Comparison of ENCODE assay signal across 13 mouse cellular contexts in the genomic region with DNA sequence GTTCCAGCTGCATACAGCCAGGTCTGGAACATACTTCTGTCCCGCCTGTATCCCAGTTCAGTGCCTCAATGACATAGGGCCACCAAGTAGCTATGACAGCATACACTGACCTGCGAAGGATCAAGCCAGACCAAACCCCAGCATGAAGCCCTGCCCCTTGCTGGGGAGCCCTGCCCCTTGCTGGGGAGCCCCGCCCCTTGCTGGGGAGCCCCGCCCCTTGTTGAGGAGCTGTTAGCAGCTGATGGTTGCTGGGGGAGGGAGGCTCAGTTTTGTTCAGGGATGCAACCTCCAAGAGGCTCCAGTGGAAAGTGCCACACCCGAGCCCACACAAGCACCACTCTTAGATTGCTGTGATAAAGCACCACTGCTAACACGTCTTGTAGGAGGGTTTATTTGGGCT.
"Had no signal": no experiment of that assay in that cellular context is flagged by ENCODE, and none has a peak within 500 bp of the region (broad histone marks: within the 10 kb centered on the region; RNA-seq: fewer than 3 reads in every experiment).

No protein-coding gene starts in this region.

- H3K4me2 ChIP-seq: intestine, embryonic 15.5 days; limb, embryonic 15.5 days; liver, embryonic 13.5 days; midbrain, embryonic 12.5 days had no signal

- H3K4me3 ChIP-seq: intestine, embryonic 15.5 days; layer of hippocampus, adult 2 months; left cerebral cortex, adult 2 months; limb, embryonic 15.5 days; liver, embryonic 13.5 days; midbrain, embryonic 12.5 days had no signal

- H3K9ac ChIP-seq: intestine, embryonic 15.5 days; limb, embryonic 15.5 days; liver, embryonic 13.5 days; midbrain, embryonic 12.5 days had no signal

- H3K36me3 ChIP-seq: intestine, embryonic 15.5 days; limb, embryonic 15.5 days; liver, embryonic 13.5 days; midbrain, embryonic 12.5 days had no signal

- H3K9me3 ChIP-seq: intestine, embryonic 15.5 days; limb, embryonic 15.5 days; liver, embryonic 13.5 days; megakaryocyte, embryonic 14.5 days; midbrain, embryonic 12.5 days had no signal

- H3K27ac ChIP-seq: intestine, embryonic 15.5 days; layer of hippocampus, adult 2 months; left cerebral cortex, adult 2 months; limb, embryonic 15.5 days; liver, embryonic 13.5 days; midbrain, embryonic 12.5 days had no signal

- H3K4me1 ChIP-seq: intestine, embryonic 15.5 days; liver, embryonic 13.5 days; megakaryocyte, embryonic 14.5 days had no signal

- H3K27me3 ChIP-seq: intestine, embryonic 15.5 days; limb, embryonic 15.5 days; liver, embryonic 13.5 days; midbrain, embryonic 12.5 days had no signal

- DNase-seq: kidney, adult 18-20 months; kidney, postnatal 4 days; liver, embryonic 13.5 days; lung, adult 18-20 months; lung, postnatal 36 days; right cerebral cortex, postnatal 14 days; thymus, postnatal 36 days had no signal

- ATAC-seq: intestine, embryonic 15.5 days had no signal
